Mouse (Mus musculus): ENCODE results near the gene Cbx6. TPM values are rescaled to one million over a fixed set of nuclear protein-coding genes. Genes with fewer than 3 reads are reported as not detected.

The Cbx6 gene
- polyA plus RNA-seq, 1 experiment from 2014 or later, result 52.2 TPM

DNA sequence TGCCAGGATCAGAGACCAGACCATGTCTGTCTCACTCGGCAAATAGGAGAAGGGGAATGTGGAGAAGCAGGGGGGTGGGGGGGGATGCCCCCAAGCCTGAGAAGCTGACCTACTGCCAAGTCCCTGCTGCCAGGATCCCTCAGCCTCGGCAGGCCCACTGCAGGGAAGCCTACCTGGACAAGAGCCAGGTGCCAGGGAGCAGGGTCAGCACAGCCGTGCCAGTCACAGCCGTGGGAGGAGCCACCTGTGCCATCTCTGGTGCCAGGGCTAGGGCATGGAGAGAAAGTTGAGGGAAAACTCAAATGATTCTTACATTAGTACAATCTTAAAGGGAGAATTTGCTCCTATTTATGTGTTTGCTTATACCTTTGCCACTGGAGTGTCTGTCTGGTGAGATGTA is 32.2 kb downstream of the Cbx6 start:
- WGBS, result 36% methylated on average over 4 of the region's 4 CpGs
- TF ChIP-seq EP300 (IDR thresholded peaks at IDR 0.05), result no peak
- no peak for TF ChIP-seq CTCF (IDR thresholded peaks at IDR 0.05)
- Histone ChIP-seq H3K9me3 (ENCODE audit: low read length) (no peaks in the 10 kb centered on the region), H3K4me2 (replicated peaks; ENCODE audit: low read depth, low read length) (no peak overlapping the region), H3K4me1 (ENCODE audit: insufficient read depth, low read depth, low read length) (peaks cover 6% of the 10 kb centered on the region; the same call in 1 of the 2 replicates), H3K4me3 (ENCODE audit: low read depth, low read length) (no peak overlapping the region), H3K9ac (replicated peaks; ENCODE audit: low read depth) (no peak overlapping the region), H3K27me3 (replicated peaks; ENCODE audit: insufficient read depth, low read length) (peaks cover 43% of the 10 kb centered on the region), H3K27ac (ENCODE audit: low read length) (no peak overlapping the region), H3K36me3 (ENCODE audit: insufficient read depth, low read length) (no peaks in the 10 kb centered on the region)
- no peak for ATAC-seq
- no peak for DNase-seq (ENCODE audit: low spot score)

DNA sequence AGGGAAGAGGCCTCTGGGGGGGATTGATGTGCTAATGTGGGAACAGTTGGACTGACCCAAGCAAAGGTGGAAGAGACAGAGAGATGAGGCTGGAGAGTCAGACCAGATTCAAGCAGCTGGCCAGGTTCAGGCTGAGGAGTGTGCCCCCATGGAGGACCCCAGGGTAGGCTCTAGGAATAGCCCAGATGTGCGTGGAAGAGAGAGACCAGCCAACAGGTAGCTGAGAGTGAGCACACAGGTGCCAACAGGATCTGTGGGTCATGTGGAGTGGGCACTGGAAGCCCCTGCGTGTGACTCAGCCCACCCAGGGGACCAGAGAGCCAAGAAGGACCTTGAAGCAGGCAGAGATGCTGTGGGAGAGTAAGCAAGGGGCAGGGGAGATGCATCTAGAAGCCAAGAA is 32.8 kb downstream of the Cbx6 start:
- peaks cover 6% of the 10 kb centered on the region; the same call in 1 of the 2 replicates for H3K4me1 ChIP-seq (ENCODE audit: insufficient read depth, low read depth, low read length)
- TF ChIP-seq EP300 (IDR thresholded peaks at IDR 0.05) (no peak), CTCF (IDR thresholded peaks at IDR 0.05) (no peak)
- no peak overlapping the region for H3K9ac ChIP-seq (replicated peaks; ENCODE audit: low read depth)
- no peak overlapping the region for H3K4me3 ChIP-seq (ENCODE audit: low read depth, low read length)
- 56% methylated on average over 2 of the region's 2 CpGs for WGBS
- H3K27ac ChIP-seq (ENCODE audit: low read length), result no peak overlapping the region
- no peak overlapping the region for H3K4me2 ChIP-seq (replicated peaks; ENCODE audit: low read depth, low read length)
- H3K36me3 ChIP-seq (ENCODE audit: insufficient read depth, low read length), result no peaks in the 10 kb centered on the region
- no peak for DNase-seq (ENCODE audit: low spot score)
- H3K9me3 ChIP-seq (ENCODE audit: low read length), result no peaks in the 10 kb centered on the region
- no peak for ATAC-seq
- peaks cover 41% of the 10 kb centered on the region for H3K27me3 ChIP-seq (replicated peaks; ENCODE audit: insufficient read depth, low read length)

DNA sequence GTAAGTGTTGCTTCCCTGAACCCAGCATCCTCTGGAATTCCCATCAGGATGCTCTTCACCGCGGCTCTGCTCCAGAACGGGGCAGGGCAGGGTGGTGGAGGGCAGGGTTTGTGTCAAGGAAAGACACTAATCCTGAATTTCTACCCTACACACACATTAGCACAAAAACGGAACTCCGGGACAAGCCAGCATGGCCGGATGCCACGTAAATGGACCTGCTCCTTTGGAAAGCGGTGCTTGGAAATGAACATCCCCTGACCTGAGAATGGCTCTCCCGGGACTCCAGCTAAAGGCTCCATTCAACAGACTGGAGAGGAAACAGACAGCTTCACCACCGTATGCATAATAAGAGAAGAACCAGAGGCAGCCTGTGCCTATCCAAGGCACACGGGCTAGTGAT is 33.8 kb downstream of the Cbx6 start:
- no peak for DNase-seq (ENCODE audit: low spot score)
- H3K9me3 ChIP-seq (ENCODE audit: low read length), result no peaks in the 10 kb centered on the region
- no peaks in the 10 kb centered on the region for H3K36me3 ChIP-seq (ENCODE audit: insufficient read depth, low read length)
- H3K4me1 ChIP-seq (ENCODE audit: insufficient read depth, low read depth, low read length), result peaks cover 6% of the 10 kb centered on the region; the same call in 1 of the 2 replicates
- no peak overlapping the region for H3K4me3 ChIP-seq (ENCODE audit: low read depth, low read length)
- H3K9ac ChIP-seq (replicated peaks; ENCODE audit: low read depth), result no peak overlapping the region
- 61% methylated on average over 11 of the region's 11 CpGs for WGBS
- TF ChIP-seq CTCF (IDR thresholded peaks at IDR 0.05) (no peak), EP300 (IDR thresholded peaks at IDR 0.05) (no peak)
- no peak overlapping the region for H3K27ac ChIP-seq (ENCODE audit: low read length)
- ATAC-seq, result no peak
- no peak overlapping the region for H3K4me2 ChIP-seq (replicated peaks; ENCODE audit: low read depth, low read length)
- peaks cover 33% of the 10 kb centered on the region for H3K27me3 ChIP-seq (replicated peaks; ENCODE audit: insufficient read depth, low read length)

DNA sequence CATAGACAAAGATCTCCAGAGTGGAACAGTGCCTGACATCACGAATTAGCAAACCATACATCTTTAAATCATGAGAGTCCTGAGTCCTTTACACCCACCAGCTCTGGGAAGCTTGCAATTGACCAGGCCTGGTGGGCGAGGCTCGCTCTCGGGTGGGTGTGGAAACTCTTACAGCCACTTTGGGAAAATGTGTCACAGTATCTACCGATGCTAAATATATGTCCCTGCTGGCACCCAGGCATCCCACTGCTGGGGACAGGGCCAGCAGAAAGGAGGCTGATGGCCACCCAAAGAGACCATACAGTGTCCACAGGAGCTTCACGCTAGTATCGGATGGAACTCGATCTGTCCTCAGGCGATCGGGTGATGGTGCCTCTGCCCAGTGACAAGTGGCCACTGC is 35.9 kb downstream of the Cbx6 start:
- no peak overlapping the region for H3K9ac ChIP-seq (replicated peaks; ENCODE audit: low read depth)
- no peak for DNase-seq (ENCODE audit: low spot score)
- 85% methylated on average over 10 of the region's 10 CpGs for WGBS
- no peaks in the 10 kb centered on the region for H3K36me3 ChIP-seq (ENCODE audit: insufficient read depth, low read length)
- no peak overlapping the region for H3K27ac ChIP-seq (ENCODE audit: low read length)
- H3K9me3 ChIP-seq (ENCODE audit: low read length), result no peaks in the 10 kb centered on the region
- no peak overlapping the region for H3K4me2 ChIP-seq (replicated peaks; ENCODE audit: low read depth, low read length)
- 0 out of 2 replicates have a peak, but pooled peaks cover 3% of the 10 kb centered on the region for H3K4me1 ChIP-seq (ENCODE audit: insufficient read depth, low read depth, low read length)
- no peak overlapping the region for H3K4me3 ChIP-seq (ENCODE audit: low read depth, low read length)
- H3K27me3 ChIP-seq (replicated peaks; ENCODE audit: insufficient read depth, low read length), result peaks cover 15% of the 10 kb centered on the region
- TF ChIP-seq EP300 (IDR thresholded peaks at IDR 0.05), result no peak
- TF ChIP-seq CTCF (IDR thresholded peaks at IDR 0.05), result no peak
- no peak for ATAC-seq

DNA sequence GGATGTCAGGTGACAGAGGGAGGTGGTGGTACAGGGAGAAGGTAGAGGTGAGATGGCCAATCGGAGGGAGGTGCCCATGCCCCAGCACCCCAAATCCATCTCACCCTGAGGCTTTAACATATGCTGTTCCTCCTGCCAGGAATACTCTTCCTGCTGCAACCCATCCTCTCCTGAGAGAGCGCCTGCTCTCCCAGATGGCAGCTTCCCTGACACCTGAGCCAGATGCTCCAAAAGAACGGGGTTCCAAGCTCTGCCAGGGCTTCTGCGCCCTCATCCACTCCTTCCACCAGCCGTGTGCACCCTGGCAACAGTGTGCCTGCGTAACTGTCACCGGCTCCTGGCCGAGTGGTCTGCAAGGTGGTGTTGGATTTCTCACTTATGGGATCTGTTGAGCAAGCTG is 36.8 kb downstream of the Cbx6 start:
- TF ChIP-seq CTCF (IDR thresholded peaks at IDR 0.05) (no peak), EP300 (IDR thresholded peaks at IDR 0.05) (no peak)
- H3K27me3 ChIP-seq (replicated peaks; ENCODE audit: insufficient read depth, low read length), result peaks cover 6% of the 10 kb centered on the region
- ATAC-seq, result no peak

DNA sequence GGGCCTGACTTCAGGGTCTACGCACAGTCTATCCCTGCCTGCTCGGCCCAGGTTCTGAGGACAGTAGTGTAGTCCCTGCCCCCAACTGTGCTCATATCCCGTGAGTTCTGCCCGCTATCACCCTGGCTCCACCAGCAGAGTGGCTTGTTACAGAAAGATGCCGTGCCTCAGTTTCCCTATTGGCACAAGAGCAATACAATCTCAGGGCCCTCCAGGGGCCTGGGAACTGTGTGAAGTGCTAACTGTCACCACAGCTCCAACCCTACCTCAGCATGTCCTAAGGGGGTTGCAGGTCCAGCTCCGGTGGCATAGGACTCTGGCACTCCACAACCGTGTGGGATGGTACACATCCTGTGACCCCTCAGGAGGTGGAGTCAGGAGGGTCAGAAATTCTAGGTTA is 37.4 kb downstream of the Cbx6 start:
- H3K27me3 ChIP-seq (replicated peaks; ENCODE audit: insufficient read depth, low read length), result peaks cover 1% of the 10 kb centered on the region
- 72% methylated on average over 7 of the region's 7 CpGs for WGBS
- H3K9me3 ChIP-seq (ENCODE audit: low read length), result no peaks in the 10 kb centered on the region
- no peaks in the 10 kb centered on the region for H3K4me1 ChIP-seq (ENCODE audit: insufficient read depth, low read depth, low read length)
- H3K9ac ChIP-seq (replicated peaks; ENCODE audit: low read depth), result no peak overlapping the region
- DNase-seq (ENCODE audit: low spot score) (no peak), ATAC-seq (no peak)
- H3K36me3 ChIP-seq (ENCODE audit: insufficient read depth, low read length), result no peaks in the 10 kb centered on the region
- TF ChIP-seq EP300 (IDR thresholded peaks at IDR 0.05) (no peak), CTCF (IDR thresholded peaks at IDR 0.05) (no peak)
- no peak overlapping the region for H3K4me3 ChIP-seq (ENCODE audit: low read depth, low read length)
- no peak overlapping the region for H3K27ac ChIP-seq (ENCODE audit: low read length)
- no peak overlapping the region for H3K4me2 ChIP-seq (replicated peaks; ENCODE audit: low read depth, low read length)

More for the DNA sequence above, 36.8 kb downstream of the Cbx6 start:
- H3K9me3 ChIP-seq (ENCODE audit: low read length), result no peaks in the 10 kb centered on the region
- H3K27ac ChIP-seq (ENCODE audit: low read length), result no peak overlapping the region
- H3K9ac ChIP-seq (replicated peaks; ENCODE audit: low read depth), result no peak overlapping the region
- no peaks in the 10 kb centered on the region for H3K36me3 ChIP-seq (ENCODE audit: insufficient read depth, low read length)
- no peak for DNase-seq (ENCODE audit: low spot score)
- 67% methylated on average over 8 of the region's 8 CpGs for WGBS
- H3K4me2 ChIP-seq (replicated peaks; ENCODE audit: low read depth, low read length), result no peak overlapping the region
- H3K4me3 ChIP-seq (ENCODE audit: low read depth, low read length), result no peak overlapping the region
- no peaks in the 10 kb centered on the region for H3K4me1 ChIP-seq (ENCODE audit: insufficient read depth, low read depth, low read length)

DNA sequence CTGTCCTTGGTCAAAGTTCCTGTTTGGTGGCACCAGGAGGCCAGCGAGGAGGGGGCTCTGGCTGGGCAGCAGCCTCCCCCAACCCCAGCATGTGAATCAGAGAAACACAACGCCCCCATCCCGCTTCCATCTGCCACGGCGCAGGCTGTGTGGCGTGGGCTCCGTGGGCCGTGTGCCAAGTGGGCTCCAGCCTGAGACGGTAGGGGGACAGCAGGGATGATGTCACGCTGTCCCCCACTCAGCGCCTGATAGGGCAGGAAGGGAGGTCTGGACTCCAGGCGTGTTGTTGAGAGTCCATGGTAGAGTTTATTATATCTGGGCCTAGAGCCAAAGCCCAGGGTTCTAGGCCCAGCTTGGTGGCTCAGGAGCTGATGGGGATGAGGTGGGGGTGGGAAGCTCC is 38.2 kb downstream of the Cbx6 start:
- H3K9ac ChIP-seq (replicated peaks; ENCODE audit: low read depth), result no peak overlapping the region
- TF ChIP-seq CTCF (IDR thresholded peaks at IDR 0.05) (no peak), EP300 (IDR thresholded peaks at IDR 0.05) (no peak)
- ATAC-seq (no peak), DNase-seq (ENCODE audit: low spot score) (no peak)
- WGBS, result 73% methylated on average over 12 of the region's 12 CpGs
- no peak overlapping the region for H3K4me3 ChIP-seq (ENCODE audit: low read depth, low read length)
- no peaks in the 10 kb centered on the region for H3K4me1 ChIP-seq (ENCODE audit: insufficient read depth, low read depth, low read length)
- H3K36me3 ChIP-seq (ENCODE audit: insufficient read depth, low read length), result no peaks in the 10 kb centered on the region
- no peak overlapping the region for H3K27ac ChIP-seq (ENCODE audit: low read length)
- H3K4me2 ChIP-seq (replicated peaks; ENCODE audit: low read depth, low read length), result no peak overlapping the region
- no peaks in the 10 kb centered on the region for H3K27me3 ChIP-seq (replicated peaks; ENCODE audit: insufficient read depth, low read length)
- H3K9me3 ChIP-seq (ENCODE audit: low read length), result no peaks in the 10 kb centered on the region

Data from lung, postnatal 0 days (tissue).